Mouse (Mus musculus) gastrocnemius, postnatal 36 days (tissue): Measurements from ENCODE around the gene Aco2. TPM values are rescaled to one million over a fixed set of nuclear protein-coding genes. Genes with fewer than 3 reads are reported as not detected.

ENCODE experiments used
- DNase-seq, 2 experiments: peaks; one replicate each; pipeline ENCODE4 v3.0.0; 2022
- intact Hi-C: fragments of 180-260 bp; cut with DNase I; formaldehyde crosslinking; loops from one replicate; pipeline ENCODE4 v1.15.1; 2025
- total RNA-seq, 2 experiments: library from RNA; stranded (reverse); gene quantifications; 2 replicates each; pipeline ENCODE4 v1.2.3; 2021

Aco2 gene
- total RNA-seq, 2 experiments from 2014 or later = 1,185 to 1,290 TPM

- intact Hi-C loops = no loop called here
- DNase-seq = no peak
Observed at GRCm38 (mm10) chr15:81842275-81842674, 29.8 kb upstream of the Aco2 start.

- intact Hi-C loops = no loop called here
- DNase-seq = no peak
Observed at GRCm38 (mm10) chr15:81845033-81845625, 27.0 kb upstream of the Aco2 start.

GRCm38 (mm10) chr15:81845724-81846123, 26.4 kb upstream of the Aco2 start:
- intact Hi-C loops = no loop called here
- DNase-seq = peak in 1 of 2 experiments; percentile 75

- peak in 1 of 2 experiments; percentile 36 for DNase-seq
- intact Hi-C loops = no loop called here
Observed at GRCm38 (mm10) chr15:81846755-81847154, 25.4 kb upstream of the Aco2 start.

GRCm38 (mm10) chr15:81847161-81847560, 24.9 kb upstream of the Aco2 start:
- intact Hi-C loops = no loop called here
- DNase-seq = no peak

GRCm38 (mm10) chr15:81847861-81848260, 24.2 kb upstream of the Aco2 start:
- no peak for DNase-seq
- intact Hi-C loops = no loop called here

GRCm38 (mm10) chr15:81848301-81848700, 23.8 kb upstream of the Aco2 start:
- peak in 1 of 2 experiments; percentile 54 for DNase-seq
- intact Hi-C loops = no loop called here

- intact Hi-C loops = no loop called here
- peak in 1 of 2 experiments; percentile 46 for DNase-seq
Observed at GRCm38 (mm10) chr15:81849104-81849503, 23.0 kb upstream of the Aco2 start.

- intact Hi-C loops = no loop called here
- no peak for DNase-seq
Observed at GRCm38 (mm10) chr15:81850718-81851117, 21.4 kb upstream of the Aco2 start.

GRCm38 (mm10) chr15:81851375-81851774, 20.7 kb upstream of the Aco2 start:
- intact Hi-C loops = no loop called here
- DNase-seq = no peak

- DNase-seq = no peak
- intact Hi-C loops = no loop called here
Observed at GRCm38 (mm10) chr15:81852411-81853000, 19.6 kb upstream of the Aco2 start.

GRCm38 (mm10) chr15:81853081-81853480, 19.0 kb upstream of the Aco2 start:
- DNase-seq = no peak
- intact Hi-C loops = no loop called here

GRCm38 (mm10) chr15:81856030-81856790, 15.9 kb upstream of the Aco2 start:
- intact Hi-C loops = no loop called here

GRCm38 (mm10) chr15:81856938-81857723, 15.0 kb upstream of the Aco2 start:
- DNase-seq = no peak
- intact Hi-C loops = no loop called here

More at GRCm38 (mm10) chr15:81856030-81856790, 15.9 kb upstream of the Aco2 start:
- DNase-seq = peak; percentile 77 to 85

- DNase-seq = no peak
- intact Hi-C loops = no loop called here
Observed at GRCm38 (mm10) chr15:81857724-81858116, 14.4 kb upstream of the Aco2 start.

- intact Hi-C loops = no loop called here
- DNase-seq = peak; percentile 90 to 95
Observed at GRCm38 (mm10) chr15:81858138-81858516, 14.0 kb upstream of the Aco2 start.

- intact Hi-C loops = loop anchor here (1.0 kb wide), 1 partner anchor 24 kb away; no protein-coding TSS in a partner anchor
Observed at GRCm38 (mm10) chr15:81858517-81859329, 13.4 kb upstream of the Aco2 start, which contains the start of gene Tob2. Tob2 (minus strand) TSS chr15:81858796.

GRCm38 (mm10) chr15:81859330-81860255, 12.5 kb upstream of the Aco2 start:
- intact Hi-C loops = loop anchor here (1.0 kb wide), 1 partner anchor 25 kb away; no protein-coding TSS in a partner anchor
- peak; percentile 80 for DNase-seq

More at GRCm38 (mm10) chr15:81858517-81859329, 13.4 kb upstream of the Aco2 start, which contains the start of gene Tob2:
- peak; percentile 51 to 72 for DNase-seq
